Mouse (Mus musculus): Measurements from ENCODE around the gene Adam15.

The Adam15 gene

GRCm38 (mm10) chr3:89383651-89384255 is 34.0 kb upstream of the Adam15 start:
- DNase-seq: no peak

GRCm38 (mm10) chr3:89382950-89383349 is 33.2 kb upstream of the Adam15 start:
- DNase-seq: no peak

- DNase-seq: no peak
These were observed 32.5 kb upstream of the Adam15 start for GRCm38 (mm10) chr3:89382033-89382882.

GRCm38 (mm10) chr3:89381233-89381632 is 31.4 kb upstream of the Adam15 start:
- DNase-seq: no peak

- DNase-seq: no peak
These were observed 30.9 kb upstream of the Adam15 start for GRCm38 (mm10) chr3:89380711-89381110.

GRCm38 (mm10) chr3:89380291-89380690 is 30.5 kb upstream of the Adam15 start:
- DNase-seq: no peak

- DNase-seq: no peak
These were observed 29.8 kb upstream of the Adam15 start for GRCm38 (mm10) chr3:89379388-89380131.

GRCm38 (mm10) chr3:89378394-89379067 is 28.7 kb upstream of the Adam15 start:
- DNase-seq: peak; percentile 90

GRCm38 (mm10) chr3:89377831-89378230 is 28.0 kb upstream of the Adam15 start:
- DNase-seq: no peak

GRCm38 (mm10) chr3:89373581-89374231 is 23.9 kb upstream of the Adam15 start:
- DNase-seq: no peak

- no peak for DNase-seq
These were observed 17.5 kb upstream of the Adam15 start for GRCm38 (mm10) chr3:89367338-89367737.

GRCm38 (mm10) chr3:89365486-89366414 is 16.0 kb upstream of the Adam15 start:
- no peak for DNase-seq

- DNase-seq: no peak
These were observed 15.3 kb upstream of the Adam15 start, which contains the start of gene Dcst1 for GRCm38 (mm10) chr3:89365153-89365485. Gene Dcst1, minus strand, starts transcription at chr3:89365253.

GRCm38 (mm10) chr3:89364631-89365030 is 14.8 kb upstream of the Adam15 start:
- DNase-seq: no peak

- DNase-seq: no peak
These were observed 11.9 kb upstream of the Adam15 start, which contains the start of gene Dcst2 for GRCm38 (mm10) chr3:89361675-89362074. Gene Dcst2, plus strand, starts transcription at chr3:89361975.

GRCm38 (mm10) chr3:89360237-89360636 is 10.4 kb upstream of the Adam15 start:
- no peak for DNase-seq

GRCm38 (mm10) chr3:89359630-89360029 is 9.8 kb upstream of the Adam15 start:
- DNase-seq: peak; percentile 48

GRCm38 (mm10) chr3:89356029-89356428 is 6.2 kb upstream of the Adam15 start:
- DNase-seq: no peak

GRCm38 (mm10) chr3:89355512-89355902 is 5.7 kb upstream of the Adam15 start:
- no peak for DNase-seq

- peak; percentile 87 for DNase-seq
These were observed 5.2 kb upstream of the Adam15 start for GRCm38 (mm10) chr3:89354816-89355511.

GRCm38 (mm10) chr3:89351271-89351670 is 1.5 kb upstream of the Adam15 start:
- no peak for DNase-seq

All from retina, postnatal 1 day (tissue).